Mouse (Mus musculus) small intestine, adult 2 months (tissue): ENCODE results near the gene Dcst1.

Source experiments
- CTCF ChIP-seq: fragments of 200-500 bp; IDR thresholded peaks from 2 replicates; pipeline ENCODE4 v1.5.1; 2012; ENCODE audit warnings: low read depth, mild to moderate bottlenecking, control low read depth, inconsistent platforms, low read length, moderate library complexity, mixed read lengths; ENCODE audit not compliant: insufficient replicate concordance, insufficient read length; ENCODE audit errors: extremely low read depth
- POLR2A ChIP-seq: fragments of 200-500 bp; IDR thresholded peaks from 2 replicates; pipeline ENCODE4 v1.6.1; 2012; ENCODE audit warnings: low read depth, mild to moderate bottlenecking, control low read depth, inconsistent platforms, low read length, moderate library complexity

- TF ChIP-seq POLR2A (no peak), CTCF (no peak)
Observed at GRCm38 (mm10) chr3:89387632-89388031, 22.6 kb upstream of the Dcst1 start.
